Comparison of ENCODE assay signal across 8 mouse cellular contexts in genomic region chr7:109480765-109481197, GRCm38 (mm10). TPM values are rescaled to one million over a fixed set of nuclear protein-coding genes. Genes with fewer than 3 reads are reported as not detected.
DNase-seq lines count a peak whose midpoint lies in the region; ATAC-seq lines count a peak whose summit lies in the region.

No protein-coding gene starts in this region.

- H3K4me3 ChIP-seq in forebrain, embryonic 13.5 days: no peak overlapping the region
- no peak overlapping the region for H3K4me3 ChIP-seq in intestine, embryonic 16.5 days (ENCODE audit: low read length)
- H3K4me3 ChIP-seq in midbrain, embryonic 11.5 days (ENCODE audit: low read depth, low read length): no peak overlapping the region

- peak; percentile 50 to 53 for DNase-seq in cerebellum, postnatal 14 days
- no peak for DNase-seq in cerebellum, adult 18-20 months
- peak; percentile 5 to 7 for DNase-seq in B cell, adult 2 months
- DNase-seq in midbrain, embryonic 11.5 days (ENCODE audit: low spot score, missing footprints): peak; percentile 88
- no peak for DNase-seq in testis, postnatal 14 days (ENCODE audit: low spot score)
- DNase-seq in right cerebral cortex, adult 2 months (ENCODE audit: low spot score in 2 of 2): no peak

- H3K36me3 ChIP-seq in forebrain, embryonic 13.5 days (ENCODE audit: poor library complexity, severe bottlenecking): no peaks in the 10 kb centered on the region
- no peaks in the 10 kb centered on the region for H3K36me3 ChIP-seq in intestine, embryonic 16.5 days (ENCODE audit: control insufficient read depth, insufficient read depth, low read length)
- H3K36me3 ChIP-seq in midbrain, embryonic 11.5 days (ENCODE audit: control insufficient read depth, insufficient read depth, low read length): no peaks in the 10 kb centered on the region

- 0 out of 2 replicates have a peak, but pooled peaks cover 5% of the 10 kb centered on the region for H3K4me1 ChIP-seq in forebrain, embryonic 13.5 days
- H3K4me1 ChIP-seq in intestine, embryonic 16.5 days (ENCODE audit: control insufficient read depth, insufficient read depth, low read length): no peaks in the 10 kb centered on the region
- H3K4me1 ChIP-seq in midbrain, embryonic 11.5 days (ENCODE audit: control insufficient read depth, insufficient read depth, low read length): no peaks in the 10 kb centered on the region

- no peak overlapping the region for H3K27ac ChIP-seq in forebrain, embryonic 13.5 days
- no peak overlapping the region for H3K27ac ChIP-seq in intestine, embryonic 16.5 days (ENCODE audit: low read length)
- no peak overlapping the region for H3K27ac ChIP-seq in midbrain, embryonic 11.5 days (ENCODE audit: low read depth, low read length)

- no peaks in the 10 kb centered on the region for H3K9me3 ChIP-seq in forebrain, embryonic 13.5 days (replicated peaks)
- no peaks in the 10 kb centered on the region for H3K9me3 ChIP-seq in intestine, embryonic 16.5 days (ENCODE audit: control insufficient read depth, low read length)
- H3K9me3 ChIP-seq in midbrain, embryonic 11.5 days (ENCODE audit: control insufficient read depth, low read length): no peaks in the 10 kb centered on the region

- H3K27me3 ChIP-seq in forebrain, embryonic 13.5 days: no peaks in the 10 kb centered on the region
- no peaks in the 10 kb centered on the region for H3K27me3 ChIP-seq in intestine, embryonic 16.5 days (replicated peaks; ENCODE audit: control insufficient read depth, insufficient read depth, low read length)
- no peaks in the 10 kb centered on the region for H3K27me3 ChIP-seq in midbrain, embryonic 11.5 days (ENCODE audit: control insufficient read depth, insufficient read depth, low read length)

- ATAC-seq in forebrain, embryonic 13.5 days: no peak
- ATAC-seq in intestine, embryonic 16.5 days: peak; percentile 31; the same call in 1 of the 2 replicates
- ATAC-seq in midbrain, embryonic 11.5 days (ENCODE audit: low FRiP score): peak; percentile 55; the same call in 1 of the 2 replicates

- H3K4me2 ChIP-seq in forebrain, embryonic 13.5 days: peak overlapping the region; percentile 31
- H3K4me2 ChIP-seq in intestine, embryonic 16.5 days (ENCODE audit: low read depth, low read length): no peak overlapping the region
- H3K4me2 ChIP-seq in midbrain, embryonic 11.5 days: peak overlapping the region; percentile 16; the same call in 1 of the 2 replicates

- H3K9ac ChIP-seq in forebrain, embryonic 13.5 days: no peak overlapping the region
- H3K9ac ChIP-seq in intestine, embryonic 16.5 days (ENCODE audit: low read depth, low read length): no peak overlapping the region
- no peak overlapping the region for H3K9ac ChIP-seq in midbrain, embryonic 11.5 days (ENCODE audit: low read length)

- WGBS in forebrain, embryonic 13.5 days: 17% methylated on average over 7 of the region's 7 CpGs
- WGBS in intestine, embryonic 16.5 days: 29% methylated on average over 7 of the region's 7 CpGs
- 24% methylated on average over 7 of the region's 7 CpGs for WGBS in midbrain, embryonic 11.5 days

RNA-seq across cellular contexts. Expression of gene Trim66, which starts 27.2 kb away (rescaled TPM):
- 0.34 and 0.46 TPM in 2 replicates for polyA plus RNA-seq in forebrain, embryonic 13.5 days (2015; fragmentation: Nextera tagmentation; extraction: Ambion mirVana)
- polyA plus RNA-seq in intestine, embryonic 16.5 days (2015; fragmentation: Nextera tagmentation; extraction: Ambion mirVana): 0.01 TPM in 1 of 2 replicates, not detected in the other
- polyA plus RNA-seq in midbrain, embryonic 11.5 days (2014; fragmentation: Nextera tagmentation; extraction: Ambion mirVana): 0.29 and 0.40 TPM in 2 replicates

RNA-seq across cellular contexts. Expression of gene Rpl27a, which starts 38.2 kb away (rescaled TPM):
- 106 TPM in 2 replicates for polyA plus RNA-seq in forebrain, embryonic 13.5 days (2015; fragmentation: Nextera tagmentation; extraction: Ambion mirVana)
- polyA plus RNA-seq in intestine, embryonic 16.5 days (2015; fragmentation: Nextera tagmentation; extraction: Ambion mirVana): 115 and 131 TPM in 2 replicates
- polyA plus RNA-seq in midbrain, embryonic 11.5 days (2014; fragmentation: Nextera tagmentation; extraction: Ambion mirVana): 116 and 127 TPM in 2 replicates

RNA-seq across cellular contexts. Expression of gene Stk33, which starts 41.9 kb away (rescaled TPM):
- 8.8 and 9.0 TPM in 2 replicates for polyA plus RNA-seq in forebrain, embryonic 13.5 days (2015; fragmentation: Nextera tagmentation; extraction: Ambion mirVana)
- 0.28 and 0.51 TPM in 2 replicates for polyA plus RNA-seq in intestine, embryonic 16.5 days (2015; fragmentation: Nextera tagmentation; extraction: Ambion mirVana)
- polyA plus RNA-seq in midbrain, embryonic 11.5 days (2014; fragmentation: Nextera tagmentation; extraction: Ambion mirVana): 28.4 and 29.7 TPM in 2 replicates

Comparison
In these comparisons a context has a peak if more than half of its experiments do, and no peak if none do; other contexts are left out.
1. DNase-seq: peak in cerebellum, postnatal 14 days (2 of 2), B cell, adult 2 months (2 of 2) and midbrain, embryonic 11.5 days (single experiment); none in cerebellum, adult 18-20 months (0 of 2), testis, postnatal 14 days (single experiment) and right cerebral cortex, adult 2 months (0 of 2).